In genomic region chr3:32265619-32266222, GRCm38 (mm10) we compare ENCODE assay signal across 20 mouse cellular contexts.
DNase-seq lines count a peak whose midpoint lies in the region; ATAC-seq lines count a peak whose summit lies in the region.
"Had no signal": no experiment of that assay in that cellular context is flagged by ENCODE, and none has a peak within 500 bp of the region (broad histone marks: within the 10 kb centered on the region; RNA-seq: fewer than 3 reads in every experiment).

No protein-coding gene starts in this region.

- no peak overlapping the region for H3K9ac ChIP-seq in embryonic facial prominence, embryonic 11.5 days (replicated peaks; ENCODE audit: low read length)
- H3K9ac ChIP-seq in kidney, embryonic 15.5 days = no peak overlapping the region
- H3K9ac ChIP-seq: embryonic facial prominence, embryonic 12.5 days; liver, embryonic 13.5 days had no signal

- ATAC-seq in embryonic facial prominence, embryonic 11.5 days (replicated peaks; ENCODE audit: insufficient number of reproducible peaks, low FRiP score, low TSS enrichment, low read depth) = no peak
- ATAC-seq in kidney, embryonic 15.5 days (replicated peaks; ENCODE audit: low FRiP score) = peak; percentile 95
- ATAC-seq in cerebellum, adult (ENCODE audit: insufficient number of reproducible peaks, low FRiP score, low TSS enrichment) = no peak
- ATAC-seq: activated CD4-positive, CD25-positive, alpha-beta regulatory T cell, adult 4 months; hindbrain, embryonic 16.5 days; intestine, postnatal 0 days; Patski had no signal

- H3K27ac ChIP-seq in embryonic facial prominence, embryonic 11.5 days (replicated peaks; ENCODE audit: low read depth, low read length) = no peak overlapping the region
- H3K27ac ChIP-seq in kidney, embryonic 15.5 days = peak overlapping the region; percentile 54; the same call in 1 of the 2 replicates
- H3K27ac ChIP-seq: embryonic facial prominence, embryonic 12.5 days; liver, embryonic 13.5 days had no signal

- H3K27me3 ChIP-seq in embryonic facial prominence, embryonic 11.5 days (ENCODE audit: control insufficient read depth, insufficient read depth, low read length) = no peaks in the 10 kb centered on the region
- H3K27me3 ChIP-seq in kidney, embryonic 15.5 days = no peaks in the 10 kb centered on the region
- H3K27me3 ChIP-seq: embryonic facial prominence, embryonic 12.5 days; liver, embryonic 13.5 days; megakaryocyte, embryonic 14.5 days had no signal

- H3K36me3 ChIP-seq in embryonic facial prominence, embryonic 11.5 days (replicated peaks; ENCODE audit: control insufficient read depth, insufficient read depth, low read depth, low read length) = no peaks in the 10 kb centered on the region
- no peaks in the 10 kb centered on the region for H3K36me3 ChIP-seq in kidney, embryonic 15.5 days
- H3K36me3 ChIP-seq: embryonic facial prominence, embryonic 12.5 days; liver, embryonic 13.5 days had no signal

- no peak overlapping the region for H3K4me3 ChIP-seq in embryonic facial prominence, embryonic 11.5 days (ENCODE audit: low read depth, low read length)
- no peak overlapping the region for H3K4me3 ChIP-seq in kidney, embryonic 15.5 days (replicated peaks)
- H3K4me3 ChIP-seq: embryonic facial prominence, embryonic 12.5 days; liver, embryonic 13.5 days; megakaryocyte, embryonic 14.5 days had no signal

- H3K4me1 ChIP-seq in embryonic facial prominence, embryonic 11.5 days (ENCODE audit: control insufficient read depth, insufficient read depth, low read length) = no peaks in the 10 kb centered on the region
- no peaks in the 10 kb centered on the region; the same call in 1 of the 2 replicates for H3K4me1 ChIP-seq in kidney, embryonic 15.5 days
- H3K4me1 ChIP-seq: embryonic facial prominence, embryonic 12.5 days; liver, embryonic 13.5 days; megakaryocyte, embryonic 14.5 days had no signal

- peak; percentile 33 for DNase-seq in heart, adult 11 months
- no peak for DNase-seq in heart, postnatal 14 days
- peak; percentile 9 for DNase-seq in Muller cell, postnatal 12 days (ENCODE audit: inconsistent ontology term)
- peak; percentile 13 for DNase-seq in embryonic facial prominence, embryonic 11.5 days (ENCODE audit: low spot score)
- no peak for DNase-seq in spleen, postnatal 14 days (ENCODE audit: low spot score in 2 of 2)
- DNase-seq in spleen, postnatal 4 days (ENCODE audit: low spot score in 2 of 2) = no peak
- DNase-seq: adrenal gland, postnatal 25 days; cerebellum, adult 9-11 months; layer of hippocampus, adult 9-11 months; liver, embryonic 13.5 days; right cerebral cortex, adult 18-20 months had no signal

- no peak overlapping the region for H3K4me2 ChIP-seq in embryonic facial prominence, embryonic 11.5 days (ENCODE audit: low read depth, low read length)
- no peak overlapping the region for H3K4me2 ChIP-seq in kidney, embryonic 15.5 days
- H3K4me2 ChIP-seq: embryonic facial prominence, embryonic 12.5 days; heart, embryonic 11.5 days; liver, embryonic 13.5 days had no signal

- H3K9me3 ChIP-seq in embryonic facial prominence, embryonic 11.5 days (replicated peaks; ENCODE audit: control insufficient read depth, low read length) = no peaks in the 10 kb centered on the region
- no peaks in the 10 kb centered on the region for H3K9me3 ChIP-seq in kidney, embryonic 15.5 days (replicated peaks)
- H3K9me3 ChIP-seq: embryonic facial prominence, embryonic 12.5 days; liver, embryonic 13.5 days had no signal

- 11% methylated on average over 5 of the region's 5 CpGs for WGBS in embryonic facial prominence, embryonic 11.5 days
- WGBS in kidney, embryonic 15.5 days = 10% methylated on average over 5 of the region's 5 CpGs

- intact Hi-C loops in heart, postnatal 14 days (cut with DNase I) = no loop called here

Comparison
In these comparisons a context has a peak if more than half of its experiments do, and no peak if none do; other contexts are left out.
1. DNase-seq: peak in heart, adult 11 months (single experiment), Muller cell, postnatal 12 days (single experiment) and embryonic facial prominence, embryonic 11.5 days (single experiment); none in heart, postnatal 14 days (0 of 2), spleen, postnatal 14 days (0 of 2) and spleen, postnatal 4 days (0 of 2).